Mouse (Mus musculus): Measurements from ENCODE around the gene Olfr203.
"Not testable (repeated sequence)": the region's sequence is repeated elsewhere in the genome, so short reads cannot be mapped to it uniquely, and the experiment has no call there.

Gene Olfr203

GRCm38 (mm10) chr16:59298581-59298980 is at the start of gene Olfr203:
Olfr203 (plus strand) TSS chr16:59298881.
- no peak for DNase-seq

- no peak for DNase-seq
Measured at GRCm38 (mm10) chr16:59249684-59250083, 49.0 kb upstream of the Olfr203 start.

GRCm38 (mm10) chr16:59269097-59269496 is 29.6 kb upstream of the Olfr203 start:
- not testable (repeated sequence) for DNase-seq

- not testable (repeated sequence) for DNase-seq
Measured at GRCm38 (mm10) chr16:59272532-59272931, 26.1 kb upstream of the Olfr203 start, which contains the start of gene Olfr201. Olfr201 (minus strand) TSS chr16:59272632.

GRCm38 (mm10) chr16:59280542-59280941 is 18.1 kb upstream of the Olfr203 start:
- DNase-seq, result no peak

- no peak for DNase-seq
Measured at GRCm38 (mm10) chr16:59283476-59283875, 15.2 kb upstream of the Olfr203 start.

- DNase-seq, result no peak
Measured at GRCm38 (mm10) chr16:59286693-59287092, 12.0 kb upstream of the Olfr203 start, which contains the start of gene Olfr202. Olfr202 (minus strand) TSS chr16:59286793.

GRCm38 (mm10) chr16:59287576-59287975 is 11.1 kb upstream of the Olfr203 start:
- not testable (repeated sequence) for DNase-seq

- no peak for DNase-seq
Measured at GRCm38 (mm10) chr16:59318148-59318547, 19.5 kb downstream of the Olfr203 start, which contains the start of gene Olfr204. Olfr204 (minus strand) TSS chr16:59318248.

- not testable (repeated sequence) for DNase-seq
Measured at GRCm38 (mm10) chr16:59323262-59323661, 24.6 kb downstream of the Olfr203 start.

GRCm38 (mm10) chr16:59331038-59331437 is 32.4 kb downstream of the Olfr203 start, which contains the start of gene Olfr205:
Olfr205 (minus strand) TSS chr16:59331138.
- DNase-seq, result no peak

- DNase-seq, result no peak
Measured at GRCm38 (mm10) chr16:59349146-59349545, 50.5 kb downstream of the Olfr203 start, which contains the start of gene Olfr206. Olfr206 (minus strand) TSS chr16:59349246.

All from thymus, postnatal 25 days (tissue).